Mouse (Mus musculus) olfactory bulb, adult 2 months (tissue): ENCODE data around the gene Eya4. TPM values are rescaled to one million over a fixed set of nuclear protein-coding genes. Genes with fewer than 3 reads are reported as not detected.
A peak's percentile ranks its signal among the peaks of the same experiment; 100 is the strongest.

Source experiments
- H3K27ac ChIP-seq: fragments of 200-500 bp; 2 replicates; pipeline ENCODE4 v1.5.1; 2012; ENCODE audit warnings: low read depth, low read length; ENCODE audit not compliant: insufficient read depth
- H3K4me1 ChIP-seq: fragments of 200-500 bp; 2 replicates; pipeline ENCODE4 v1.6.1; 2012; ENCODE audit warnings: low read length; ENCODE audit not compliant: control insufficient read depth, insufficient read depth
- H3K4me3 ChIP-seq: fragments of 200-500 bp; 2 replicates; pipeline ENCODE4 v1.5.1; 2012; ENCODE audit warnings: mild to moderate bottlenecking, low read depth, low read length, moderate library complexity; ENCODE audit not compliant: insufficient read depth
- CTCF ChIP-seq: fragments of 200-500 bp; IDR thresholded peaks from 2 replicates; pipeline ENCODE4 v1.5.1; 2012; ENCODE audit warnings: low read depth, mild to moderate bottlenecking, low read length, moderate library complexity; ENCODE audit not compliant: insufficient read depth
- POLR2A ChIP-seq: fragments of 200-500 bp; IDR thresholded peaks from 2 replicates; pipeline ENCODE4 v1.6.1; 2012; ENCODE audit warnings: mild to moderate bottlenecking, low read depth, low read length, moderate library complexity; ENCODE audit not compliant: insufficient read depth
- WGBS: fragments of 180-500 bp; shearing (Covaris S2); methylation state at CpG from one replicate; pipeline ENCODE4 v1.1.7; 2018; 5-methylcytosine and 5-hydroxymethylcytosine counted together
- polyA plus RNA-seq: library from polyadenylated mRNA; stranded (reverse); fragments of >200 nt; gene quantifications from 2 replicates; pipeline ENCODE4 v1.2.4, GENCODE M21; 2012; ENCODE audit warnings: low replicate concordance; ENCODE audit not compliant: missing spikeins, insufficient read depth, insufficient read length

Eya4 gene
- polyA plus RNA-seq, 1 experiment, result not detected

GRCm38 (mm10) chr10:23177347-23178046 is 173.1 kb downstream of the Eya4 start:
- Histone ChIP-seq H3K4me3 (no peak overlapping the region), H3K27ac (peak overlapping the region; percentile 69), H3K4me1 (no peaks in the 10 kb centered on the region)
- 43% methylated on average over 5 of the region's 5 CpGs for WGBS
- no peak for TF ChIP-seq POLR2A
- TF ChIP-seq CTCF, result no peak

DNA sequence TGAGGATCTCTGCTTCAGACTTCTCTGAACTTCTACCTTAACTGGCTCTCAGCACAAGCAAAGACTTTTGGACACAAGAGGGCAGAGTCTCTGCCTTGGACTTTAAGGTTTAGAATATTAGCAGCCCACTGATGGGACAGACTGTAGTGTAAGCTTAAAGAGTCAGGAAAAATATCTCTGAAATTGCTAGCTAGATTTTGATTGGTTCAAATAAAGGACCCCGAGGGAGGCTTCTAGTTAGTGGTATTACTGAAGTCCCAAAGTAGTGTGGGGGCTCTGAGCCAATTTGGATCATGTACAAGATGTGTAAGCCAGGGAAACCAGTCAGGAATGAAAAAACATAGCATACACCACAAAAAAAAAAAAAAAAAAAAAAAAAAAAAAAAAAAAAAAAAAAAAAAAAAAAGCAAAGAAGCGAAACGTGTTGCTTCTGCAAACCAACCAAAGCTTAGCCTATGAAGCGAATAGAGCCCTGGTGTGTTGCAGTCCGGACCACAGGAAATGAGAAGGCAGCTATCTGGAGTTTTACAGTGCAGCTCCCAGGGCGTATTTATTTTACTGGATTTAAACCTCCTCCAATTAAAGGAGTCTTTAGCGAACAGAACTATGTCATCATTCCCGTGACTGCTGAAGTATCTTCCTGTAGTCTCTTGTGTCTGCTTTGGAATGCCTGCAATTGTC is 173.8 kb downstream of the Eya4 start:
- WGBS, result 38% methylated on average over 8 of the region's 8 CpGs
- Histone ChIP-seq H3K4me3 (no peak overlapping the region), H3K4me1 (no peaks in the 10 kb centered on the region), H3K27ac (peak overlapping the region; percentile 51; the same call in 1 of the 2 replicates)
- no peak for TF ChIP-seq CTCF
- no peak for TF ChIP-seq POLR2A

DNA sequence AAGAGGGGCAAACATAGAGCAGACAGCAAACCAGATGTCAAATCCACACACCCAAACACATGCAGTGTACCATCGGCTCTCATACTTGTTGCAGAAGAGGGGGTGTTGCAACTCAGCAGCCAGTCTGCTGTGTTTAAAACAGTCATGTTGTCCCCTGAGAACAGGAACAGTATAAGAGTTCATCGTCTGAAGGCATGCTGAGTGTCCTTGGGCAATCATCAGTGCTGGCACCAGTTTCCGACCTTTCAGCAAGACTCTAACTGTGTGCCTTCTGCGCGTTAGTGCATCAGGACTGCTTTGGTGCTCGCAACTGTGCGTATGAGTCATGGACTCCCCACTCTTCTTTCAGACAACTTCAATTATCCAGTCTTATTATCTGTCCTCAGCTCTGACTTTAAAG is 179.0 kb downstream of the Eya4 start:
- Histone ChIP-seq H3K4me1 (no peaks in the 10 kb centered on the region), H3K27ac (0 out of 2 replicates have a peak overlapping the region, but pooled peaks have one; percentile 2), H3K4me3 (no peak overlapping the region)
- TF ChIP-seq CTCF (no peak), POLR2A (no peak)
- WGBS, result 49% methylated on average over 7 of the region's 7 CpGs

GRCm38 (mm10) chr10:23165089-23165642 is 185.4 kb downstream of the Eya4 start:
- Histone ChIP-seq H3K27ac (no peak overlapping the region), H3K4me3 (no peak overlapping the region), H3K4me1 (no peaks in the 10 kb centered on the region)
- 66% methylated on average over 7 of the region's 7 CpGs for WGBS
- TF ChIP-seq POLR2A, result no peak

GRCm38 (mm10) chr10:23159844-23160243 is 190.7 kb downstream of the Eya4 start:
- WGBS, result 46% methylated on average over 10 of the region's 10 CpGs
- H3K4me1 ChIP-seq, result no peaks in the 10 kb centered on the region
- TF ChIP-seq POLR2A, result no peak
- TF ChIP-seq CTCF, result no peak
- no peak overlapping the region for H3K4me3 ChIP-seq
- H3K27ac ChIP-seq, result no peak overlapping the region

DNA sequence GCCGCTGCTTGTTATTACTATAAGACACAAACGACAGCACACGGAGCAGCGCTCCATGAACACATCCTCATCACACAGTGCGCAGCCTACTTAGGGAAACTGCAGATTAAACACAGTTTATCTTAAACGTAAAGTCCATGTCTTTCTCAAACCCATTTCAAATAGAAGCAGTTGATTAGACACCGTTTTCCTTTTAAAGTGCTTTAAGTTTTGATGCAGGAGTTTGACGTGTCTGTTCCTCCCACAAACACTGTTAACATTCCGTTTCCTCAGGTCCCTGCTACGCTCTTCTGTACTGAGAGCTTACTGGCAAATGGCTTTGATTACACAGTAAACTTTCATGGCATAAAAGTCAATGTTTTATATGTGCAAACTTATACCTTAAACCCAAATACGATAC is 191.4 kb downstream of the Eya4 start:
- H3K4me1 ChIP-seq, result no peaks in the 10 kb centered on the region
- WGBS, result 77% methylated on average over 11 of the region's 11 CpGs
- no peak overlapping the region for H3K4me3 ChIP-seq
- TF ChIP-seq CTCF, result no peak
- no peak for TF ChIP-seq POLR2A
- H3K27ac ChIP-seq, result no peak overlapping the region

GRCm38 (mm10) chr10:23156866-23157625 is 193.5 kb downstream of the Eya4 start:
- TF ChIP-seq CTCF (no peak), POLR2A (no peak)
- WGBS, result 82% methylated on average over 18 of the region's 18 CpGs
- no peak overlapping the region for H3K27ac ChIP-seq
- no peak overlapping the region for H3K4me3 ChIP-seq
- no peaks in the 10 kb centered on the region for H3K4me1 ChIP-seq

GRCm38 (mm10) chr10:23150401-23150800 is 200.2 kb downstream of the Eya4 start:
- 96% methylated on average over 3 of the region's 3 CpGs for WGBS
- TF ChIP-seq POLR2A, result no peak
- no peak for TF ChIP-seq CTCF
- Histone ChIP-seq H3K4me1 (no peaks in the 10 kb centered on the region), H3K4me3 (no peak overlapping the region), H3K27ac (no peak overlapping the region)

- WGBS, result 72% methylated on average over 2 of the region's 2 CpGs
- Histone ChIP-seq H3K27ac (no peak overlapping the region), H3K4me3 (no peak overlapping the region), H3K4me1 (no peaks in the 10 kb centered on the region)
- TF ChIP-seq POLR2A (no peak), CTCF (no peak)
Observed at GRCm38 (mm10) chr10:23144616-23145015, 206.0 kb downstream of the Eya4 start.
